Mouse (Mus musculus) urinary bladder, adult 2 months (tissue): ENCODE measurements around the gene Mga. TPM values are rescaled to one million over a fixed set of nuclear protein-coding genes. Genes with fewer than 3 reads are reported as not detected.

Source experiments
- DNase-seq: peaks from one replicate; pipeline ENCODE4 v3.0.0; 2022; ENCODE audit warnings: low spot score
- polyA plus RNA-seq: library from polyadenylated mRNA; depleted of rRNA; stranded (reverse); fragments of >200 nt; gene quantifications from 2 replicates; pipeline ENCODE4 v1.2.3, GENCODE M21; 2012

Mga gene
- polyA plus RNA-seq, 1 experiment = 12.9 TPM

- DNase-seq = no peak
These were observed 90.4 kb downstream of the Mga start for GRCm38 (mm10) chr2:119987441-119987840.

DNA sequence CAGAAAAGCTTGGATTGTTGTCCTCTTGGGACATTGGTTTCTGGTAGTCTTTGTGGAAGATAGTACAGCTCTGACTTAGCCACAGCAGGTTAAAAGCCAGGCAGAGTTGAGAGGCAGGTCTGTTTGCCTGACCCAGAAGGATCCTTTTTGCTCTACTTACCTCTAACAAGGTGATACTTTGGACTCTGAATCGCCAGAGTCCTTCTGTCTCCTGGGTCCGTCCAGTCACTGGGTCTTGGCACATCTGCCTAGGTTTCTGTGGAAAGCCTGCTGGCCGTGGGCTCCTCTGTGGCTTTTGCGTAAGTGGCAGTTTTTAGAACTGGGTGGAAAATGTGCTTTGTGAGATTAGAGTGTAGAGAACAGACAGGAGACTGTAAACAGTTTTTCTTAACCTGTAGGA lies 91.9 kb downstream of the Mga start:
- DNase-seq = no peak

DNA sequence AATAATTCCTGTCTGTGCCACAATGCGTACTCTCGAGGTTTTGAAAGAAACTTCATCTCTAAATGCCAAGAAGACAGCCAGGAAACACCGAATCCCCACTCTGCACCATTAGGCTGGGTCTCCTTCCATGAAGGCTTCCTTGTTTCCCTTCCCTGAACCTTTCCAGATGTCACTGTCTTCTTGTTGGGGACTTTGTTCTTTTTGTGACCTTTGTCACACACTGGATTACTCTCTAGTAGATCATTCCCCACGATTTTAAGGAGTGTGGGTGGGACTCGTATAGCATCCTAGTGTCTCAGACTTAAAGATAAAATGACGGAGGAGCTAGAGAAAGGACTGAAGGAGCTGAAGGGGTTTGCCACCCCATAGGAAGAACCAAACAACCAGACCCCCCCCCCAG lies 93.9 kb downstream of the Mga start:
- no peak for DNase-seq

GRCm38 (mm10) chr2:119992349-119992748 lies 95.3 kb downstream of the Mga start:
- DNase-seq = no peak

DNA sequence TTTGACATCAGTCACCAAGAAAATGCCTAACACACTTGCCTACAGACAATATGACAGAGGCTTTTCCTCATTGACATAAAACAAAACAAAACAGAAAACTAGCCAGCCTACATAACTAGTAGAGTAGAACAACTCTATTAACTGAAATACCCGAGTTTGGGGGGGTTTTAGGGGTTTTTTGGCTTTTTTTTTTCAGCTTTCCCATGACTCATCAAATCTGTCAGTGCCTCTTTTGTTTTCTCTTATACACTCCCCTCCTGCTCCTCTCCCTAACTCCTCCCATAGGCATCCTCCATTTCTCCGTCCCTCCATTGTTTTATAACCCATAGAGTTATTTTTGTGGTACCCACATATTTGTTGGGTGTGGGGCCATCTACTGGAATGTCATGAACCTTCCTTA lies 96.5 kb downstream of the Mga start:
- no peak for DNase-seq

- no peak for DNase-seq
These were observed 97.8 kb downstream of the Mga start for GRCm38 (mm10) chr2:119994839-119995238.

- no peak for DNase-seq
These were observed 98.6 kb downstream of the Mga start for GRCm38 (mm10) chr2:119995391-119996281.

DNA sequence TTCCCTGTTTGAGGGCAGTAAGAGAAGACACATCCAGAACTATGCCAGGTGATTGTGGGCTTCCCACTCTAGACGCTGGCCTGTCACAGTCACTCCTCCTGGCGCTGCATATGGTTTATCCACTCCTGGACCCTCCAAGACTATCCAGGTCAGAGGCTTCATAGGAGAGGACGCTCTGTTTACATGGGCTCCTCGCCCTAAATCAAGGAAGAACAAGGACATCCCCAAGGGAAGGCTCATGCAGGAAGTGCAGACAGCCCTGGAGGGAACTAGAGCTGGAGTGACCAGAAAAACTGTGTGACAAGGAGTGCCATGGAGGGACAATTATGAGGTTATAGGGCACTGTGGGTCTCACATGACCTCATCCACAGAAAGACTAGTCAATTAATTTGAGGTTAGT lies 100.3 kb downstream of the Mga start:
- no peak for DNase-seq

DNA sequence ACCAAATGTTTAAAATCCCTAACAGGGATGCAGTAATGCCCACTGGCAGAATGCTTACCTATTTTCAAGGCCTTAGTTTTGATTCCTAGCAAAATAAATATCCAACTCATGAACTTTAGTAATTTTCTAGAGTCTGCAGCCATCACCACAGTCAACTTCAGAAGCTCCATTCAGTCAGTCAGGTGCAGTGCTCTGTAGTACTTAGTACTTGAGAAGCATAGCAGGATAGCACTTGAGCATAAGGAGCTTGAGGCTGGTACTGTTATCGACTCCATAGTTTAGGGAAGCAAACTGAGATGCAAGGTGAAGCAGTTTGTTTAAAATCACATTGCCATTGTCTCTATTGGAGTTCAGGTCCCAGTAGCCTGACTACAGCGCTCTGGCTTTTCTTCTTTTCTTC lies 102.7 kb downstream of the Mga start:
- DNase-seq = no peak

- no peak for DNase-seq
These were observed 104.0 kb downstream of the Mga start for GRCm38 (mm10) chr2:120000882-120001584.

DNA sequence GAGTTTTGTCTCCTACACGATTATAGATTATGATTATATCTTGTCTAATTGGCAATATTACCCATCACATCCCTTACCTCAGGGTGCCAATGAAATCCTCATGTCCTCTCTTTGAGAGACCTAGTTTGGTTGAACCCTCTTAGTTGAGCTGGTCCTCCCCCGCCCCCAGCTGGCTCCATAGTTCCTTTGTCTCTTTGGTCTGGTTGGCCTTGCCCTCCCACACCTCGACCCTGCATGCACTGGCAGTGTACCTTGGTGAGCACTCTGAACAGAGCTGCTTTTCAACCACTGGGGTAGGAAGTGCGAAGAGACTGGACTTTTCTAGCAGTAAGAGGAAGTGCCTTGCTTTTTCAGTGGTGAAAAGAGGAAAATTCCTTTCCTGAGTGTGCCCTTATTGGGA lies 104.9 kb downstream of the Mga start:
- DNase-seq = no peak

DNA sequence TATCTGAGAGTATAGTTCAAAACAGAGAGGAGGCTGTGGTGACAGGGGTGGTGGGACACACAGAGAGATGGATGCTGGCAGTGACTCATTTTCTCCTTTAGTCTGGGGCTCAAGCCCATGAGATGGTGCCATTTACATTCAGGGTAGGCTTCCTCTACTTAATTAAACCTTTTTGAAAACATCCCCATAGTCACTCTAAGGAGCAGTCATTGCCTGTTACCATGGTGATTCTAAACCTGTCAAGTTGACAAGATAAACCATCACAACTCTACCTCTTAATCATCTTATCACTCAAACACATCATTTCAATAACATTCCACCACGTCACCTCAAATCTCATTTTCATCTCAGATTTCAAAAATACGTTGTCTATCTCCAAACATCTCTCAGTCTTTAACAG lies 106.9 kb downstream of the Mga start:
- DNase-seq = no peak

DNA sequence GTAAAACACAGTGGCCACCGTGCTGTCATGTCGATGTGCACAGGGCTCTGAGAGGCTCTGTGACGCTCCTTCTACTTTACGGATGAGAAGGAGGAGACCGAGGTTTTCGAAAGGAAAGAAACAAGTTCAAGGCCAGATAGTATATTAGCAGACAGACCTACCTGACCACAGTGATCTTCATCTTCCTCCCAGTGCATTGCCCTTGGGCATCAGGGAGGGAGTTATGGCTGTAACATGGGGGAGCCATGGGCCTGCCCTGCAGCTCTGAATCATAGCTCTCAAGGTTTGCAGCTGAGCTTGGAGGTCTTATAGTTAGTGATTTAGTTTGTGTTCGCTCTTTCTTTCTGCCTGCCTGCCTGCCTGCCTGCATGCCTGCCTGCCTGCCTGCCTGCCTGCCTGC lies 109.7 kb downstream of the Mga start:
- no peak for DNase-seq

GRCm38 (mm10) chr2:120007680-120008210 lies 110.7 kb downstream of the Mga start:
- DNase-seq = no peak

- no peak for DNase-seq
These were observed 111.6 kb downstream of the Mga start for GRCm38 (mm10) chr2:120008672-120009071.

DNA sequence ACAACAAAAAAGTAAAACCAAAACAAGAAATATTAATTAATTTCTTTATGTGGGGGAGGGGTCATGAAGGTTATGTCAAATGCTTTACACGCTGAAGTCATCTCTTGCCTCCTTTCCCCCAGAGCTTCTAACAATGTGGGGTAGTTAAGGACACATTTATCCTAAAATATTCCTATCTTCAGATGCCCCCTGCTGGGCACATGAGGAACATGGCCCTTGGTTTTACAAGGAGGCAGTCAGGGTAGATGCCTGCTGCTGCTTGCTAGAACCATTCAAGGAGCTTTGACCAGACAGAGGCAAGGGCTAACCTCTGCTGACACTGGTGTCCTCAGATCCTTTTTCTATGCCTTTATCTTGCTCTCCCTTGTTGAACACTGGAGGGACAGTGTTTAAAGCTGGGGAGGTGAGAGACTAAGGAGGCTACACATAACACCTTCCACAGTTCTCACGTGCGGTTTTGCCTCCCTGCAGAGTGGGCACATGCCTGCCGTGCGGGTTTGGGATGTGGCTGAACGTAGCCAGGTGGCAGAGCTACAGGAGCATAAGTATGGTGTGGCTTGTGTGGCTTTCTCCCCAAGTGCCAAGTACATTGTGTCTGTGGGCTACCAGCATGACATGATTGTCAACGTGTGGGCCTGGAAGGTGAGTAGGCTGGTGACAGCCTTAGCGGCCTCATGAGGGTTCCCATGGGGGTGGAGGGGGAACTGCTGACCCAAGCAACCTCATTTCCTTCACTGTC lies 114.6 kb downstream of the Mga start:
- no peak for DNase-seq

DNA sequence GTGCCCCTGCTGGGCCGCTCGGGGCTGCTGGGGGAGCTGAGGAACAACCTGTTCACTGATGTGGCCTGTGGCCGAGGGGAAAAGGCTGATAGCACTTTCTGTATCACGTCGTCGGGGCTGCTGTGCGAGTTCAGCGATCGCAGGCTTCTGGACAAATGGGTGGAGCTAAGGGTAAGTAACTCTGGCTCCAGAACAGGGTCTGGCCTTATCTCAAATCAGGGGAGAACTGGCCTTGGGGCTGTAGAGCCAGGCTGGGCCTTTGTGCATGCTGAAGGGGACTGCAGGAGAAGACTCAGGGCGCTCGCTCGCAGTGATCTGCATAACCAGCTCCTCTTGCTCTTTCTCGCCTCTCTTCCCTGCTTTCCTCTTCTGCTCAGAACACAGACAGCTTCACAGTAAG lies 115.9 kb downstream of the Mga start:
- no peak for DNase-seq

DNA sequence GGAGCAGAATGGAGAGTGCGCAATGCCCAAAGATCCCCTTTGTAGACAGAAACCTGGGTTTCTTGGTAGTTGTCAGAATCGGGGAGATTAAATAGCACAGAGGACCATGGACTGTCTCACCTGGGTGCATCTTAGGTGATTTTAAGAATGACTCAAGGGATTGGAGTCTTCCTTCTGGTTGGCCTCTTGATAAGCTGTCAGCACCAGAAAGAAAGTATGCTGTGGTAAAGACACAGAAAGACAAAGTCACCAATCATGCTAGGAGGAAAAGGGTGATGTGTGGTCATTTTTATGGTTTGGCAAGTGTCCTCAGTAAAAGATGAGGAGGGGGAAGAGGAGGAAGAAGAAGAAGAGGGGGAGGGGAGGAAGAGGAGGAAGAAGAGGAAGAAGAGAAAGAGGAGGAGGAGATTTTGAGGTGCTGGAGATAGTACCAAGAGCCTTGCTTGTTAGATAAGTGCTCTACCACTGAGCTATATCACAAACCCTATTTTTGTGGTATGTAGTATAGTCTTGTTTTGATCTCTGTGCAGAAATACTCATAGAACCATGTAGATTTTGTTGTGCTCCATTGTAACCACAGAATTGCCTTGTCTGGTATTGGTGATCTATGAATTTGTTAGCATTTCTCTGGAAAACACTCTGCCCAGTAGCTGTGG lies 116.9 kb downstream of the Mga start:
- no peak for DNase-seq

- no peak for DNase-seq
These were observed 118.9 kb downstream of the Mga start for GRCm38 (mm10) chr2:120015882-120016281.

DNA sequence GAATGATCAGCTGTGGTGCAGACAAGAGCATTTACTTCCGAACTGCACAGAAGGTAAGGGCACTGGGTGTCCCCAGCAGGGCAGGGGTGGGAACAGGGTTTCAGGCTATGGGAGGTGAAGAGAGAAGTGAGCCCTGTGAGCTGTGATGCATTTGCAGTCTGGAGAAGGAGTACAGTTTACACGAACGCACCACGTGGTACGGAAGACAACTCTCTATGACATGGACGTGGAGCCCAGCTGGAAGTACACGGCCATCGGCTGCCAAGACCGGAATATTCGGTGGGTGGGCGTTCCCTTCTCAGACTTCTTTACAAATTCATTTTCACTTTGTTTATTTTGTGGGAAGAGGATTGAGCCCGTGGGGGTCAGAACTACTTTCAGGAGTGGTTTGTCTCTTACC lies 120.6 kb downstream of the Mga start:
- DNase-seq = no peak
